Mouse (Mus musculus): ENCODE results near the gene Mrpl58. TPM values are rescaled to one million over a fixed set of nuclear protein-coding genes. Genes with fewer than 3 reads are reported as not detected.

The Mrpl58 gene
- polyA plus RNA-seq, 1 experiment = not detected

GRCm38 (mm10) chr11:115419531-115420237, 16.1 kb downstream of the Mrpl58 start, which contains the start of the genes Atp5h and Kctd2:
TSS of gene Atp5h (minus strand) at chr11:115419962.
TSS of gene Kctd2 (plus strand) at chr11:115420128.
- Histone ChIP-seq H3K4me3 (ENCODE audit: insufficient read depth, low read depth, low read length) (peak within 1 kb of the TSS; percentile 90), H3K27ac (ENCODE audit: insufficient read depth, low read depth, low read length) (peak within 1 kb of the TSS; percentile 72), H3K4me1 (ENCODE audit: control insufficient read depth, insufficient read depth, low read length) (peaks cover 12% of the 10 kb centered on the region)
- no peak for TF ChIP-seq CTCF (IDR thresholded peaks at IDR 0.05; ENCODE audit: insufficient read depth, low read depth, low read length)
- peak; percentile 81 for TF ChIP-seq POLR2A (IDR thresholded peaks at IDR 0.05; ENCODE audit: insufficient read depth, low read depth, low read length)
- under 1% methylated on average over 56 of the region's 56 CpGs for WGBS

DNA sequence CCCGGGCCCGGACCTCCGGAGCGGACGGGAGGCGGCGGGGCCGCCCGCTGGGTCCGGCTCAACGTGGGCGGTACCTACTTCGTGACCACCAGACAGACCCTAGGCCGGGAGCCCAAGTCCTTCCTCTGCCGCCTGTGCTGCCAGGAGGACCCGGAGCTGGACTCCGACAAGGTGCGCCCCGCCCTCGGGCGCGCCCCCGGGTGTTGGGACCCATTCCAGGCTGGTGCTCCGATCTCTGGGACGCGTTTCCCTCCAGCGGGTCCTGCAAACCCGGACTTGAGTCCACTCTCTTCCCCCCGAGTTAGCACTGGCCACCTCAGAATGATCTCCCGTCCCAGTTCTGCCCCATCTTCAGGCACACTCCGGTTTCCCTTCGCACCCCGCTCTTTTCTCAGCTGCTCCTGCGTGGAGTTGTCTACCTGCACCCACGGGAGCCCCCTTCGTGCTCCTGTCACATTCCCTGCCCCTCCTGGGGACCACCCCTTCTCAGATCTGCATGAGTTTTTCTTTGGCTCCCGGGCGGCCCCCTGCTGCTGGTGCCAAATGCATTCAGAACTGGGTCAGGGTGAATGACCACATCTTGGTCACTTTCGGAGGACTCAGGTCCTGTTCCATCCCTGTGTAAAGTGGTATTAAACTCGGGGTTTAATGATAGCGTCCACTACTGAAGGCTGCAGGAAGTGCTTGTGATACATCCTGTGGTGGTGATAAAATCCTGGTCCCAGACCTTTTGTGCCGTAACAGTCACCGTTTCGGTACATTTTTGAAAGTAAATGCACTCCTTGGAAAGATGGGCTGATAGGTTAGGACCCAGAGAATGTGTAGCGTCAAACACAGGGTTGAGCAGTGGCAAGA, 17.0 kb downstream of the Mrpl58 start:
- no peak for TF ChIP-seq POLR2A (IDR thresholded peaks at IDR 0.05; ENCODE audit: insufficient read depth, low read depth, low read length)
- TF ChIP-seq CTCF (IDR thresholded peaks at IDR 0.05; ENCODE audit: insufficient read depth, low read depth, low read length) = no peak
- WGBS = 1% methylated on average over 45 of the region's 45 CpGs

DNA sequence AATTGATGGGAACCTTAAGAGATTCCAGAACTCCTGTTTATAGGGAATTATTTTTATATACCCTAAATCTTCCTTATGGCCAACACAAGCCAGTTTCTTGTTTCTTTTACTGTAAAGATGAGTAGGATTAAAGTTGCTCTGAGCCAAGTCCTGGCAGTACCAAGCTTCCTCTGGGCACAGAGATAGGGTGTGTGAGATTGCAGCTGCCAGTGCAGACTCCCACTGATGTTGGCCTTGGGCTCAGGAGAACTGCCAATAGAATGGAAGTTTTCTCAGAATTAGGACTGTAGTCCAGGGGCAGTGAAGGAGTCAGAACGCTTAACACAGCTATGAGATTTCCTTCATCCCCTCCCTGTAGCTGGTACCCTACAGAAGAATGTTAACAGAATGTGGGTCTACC, 17.8 kb downstream of the Mrpl58 start:
- no peak overlapping the region for H3K4me3 ChIP-seq (ENCODE audit: insufficient read depth, low read depth, low read length)
- H3K27ac ChIP-seq (ENCODE audit: insufficient read depth, low read depth, low read length) = no peak overlapping the region
- 20% methylated on average over 1 of the region's 1 CpGs for WGBS
- TF ChIP-seq POLR2A (IDR thresholded peaks at IDR 0.05; ENCODE audit: insufficient read depth, low read depth, low read length) = no peak
- H3K4me1 ChIP-seq (ENCODE audit: control insufficient read depth, insufficient read depth, low read length) = peaks cover 12% of the 10 kb centered on the region

More for the DNA sequence above, 17.0 kb downstream of the Mrpl58 start:
- H3K4me3 ChIP-seq (ENCODE audit: insufficient read depth, low read depth, low read length) = peak overlapping the region; percentile 90
- H3K27ac ChIP-seq (ENCODE audit: insufficient read depth, low read depth, low read length) = no peak overlapping the region; the same call in 1 of the 2 replicates
- H3K4me1 ChIP-seq (ENCODE audit: control insufficient read depth, insufficient read depth, low read length) = peaks cover 12% of the 10 kb centered on the region

- TF ChIP-seq POLR2A (IDR thresholded peaks at IDR 0.05; ENCODE audit: insufficient read depth, low read depth, low read length) (no peak), CTCF (IDR thresholded peaks at IDR 0.05; ENCODE audit: insufficient read depth, low read depth, low read length) (no peak)
These were observed 18.4 kb downstream of the Mrpl58 start for GRCm38 (mm10) chr11:115421972-115422371.

GRCm38 (mm10) chr11:115423091-115423490, 19.5 kb downstream of the Mrpl58 start:
- WGBS = 86% methylated on average over 3 of the region's 3 CpGs
- TF ChIP-seq POLR2A (IDR thresholded peaks at IDR 0.05; ENCODE audit: insufficient read depth, low read depth, low read length) (no peak), CTCF (IDR thresholded peaks at IDR 0.05; ENCODE audit: insufficient read depth, low read depth, low read length) (no peak)
- peaks cover 21% of the 10 kb centered on the region for H3K4me1 ChIP-seq (ENCODE audit: control insufficient read depth, insufficient read depth, low read length)

More at GRCm38 (mm10) chr11:115421972-115422371, 18.4 kb downstream of the Mrpl58 start:
- 89% methylated on average over 16 of the region's 16 CpGs for WGBS
- peaks cover 12% of the 10 kb centered on the region for H3K4me1 ChIP-seq (ENCODE audit: control insufficient read depth, insufficient read depth, low read length)
- H3K27ac ChIP-seq (ENCODE audit: insufficient read depth, low read depth, low read length) = no peak overlapping the region
- no peak overlapping the region for H3K4me3 ChIP-seq (ENCODE audit: insufficient read depth, low read depth, low read length)

DNA sequence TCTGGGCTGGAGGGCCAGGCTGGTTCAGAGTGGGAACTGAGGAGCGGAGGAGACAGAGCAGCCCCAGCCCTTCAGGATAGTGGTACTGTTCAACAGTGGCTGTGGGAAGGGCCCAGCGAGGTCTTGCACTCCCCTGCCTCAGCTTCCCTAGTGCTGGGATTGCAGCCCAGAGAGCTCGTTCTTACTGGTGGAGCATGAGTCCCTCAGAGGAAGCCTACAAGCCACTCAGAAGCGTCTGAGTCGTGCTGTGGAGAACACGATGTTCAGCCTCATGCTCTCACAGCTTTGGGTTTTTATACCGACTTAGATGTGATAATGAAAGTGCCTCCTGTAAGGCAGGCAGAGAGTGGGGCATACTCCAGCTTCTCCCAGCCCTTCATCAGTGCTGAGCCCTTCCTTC, 21.1 kb downstream of the Mrpl58 start:
- Histone ChIP-seq H3K4me1 (ENCODE audit: control insufficient read depth, insufficient read depth, low read length) (peaks cover 18% of the 10 kb centered on the region), H3K27ac (ENCODE audit: insufficient read depth, low read depth, low read length) (no peak overlapping the region), H3K4me3 (ENCODE audit: insufficient read depth, low read depth, low read length) (no peak overlapping the region)
- WGBS = 90% methylated on average over 7 of the region's 7 CpGs
- TF ChIP-seq CTCF (IDR thresholded peaks at IDR 0.05; ENCODE audit: insufficient read depth, low read depth, low read length) (no peak), POLR2A (IDR thresholded peaks at IDR 0.05; ENCODE audit: insufficient read depth, low read depth, low read length) (no peak)

More at GRCm38 (mm10) chr11:115423091-115423490, 19.5 kb downstream of the Mrpl58 start:
- Histone ChIP-seq H3K4me3 (ENCODE audit: insufficient read depth, low read depth, low read length) (no peak overlapping the region), H3K27ac (ENCODE audit: insufficient read depth, low read depth, low read length) (no peak overlapping the region)

DNA sequence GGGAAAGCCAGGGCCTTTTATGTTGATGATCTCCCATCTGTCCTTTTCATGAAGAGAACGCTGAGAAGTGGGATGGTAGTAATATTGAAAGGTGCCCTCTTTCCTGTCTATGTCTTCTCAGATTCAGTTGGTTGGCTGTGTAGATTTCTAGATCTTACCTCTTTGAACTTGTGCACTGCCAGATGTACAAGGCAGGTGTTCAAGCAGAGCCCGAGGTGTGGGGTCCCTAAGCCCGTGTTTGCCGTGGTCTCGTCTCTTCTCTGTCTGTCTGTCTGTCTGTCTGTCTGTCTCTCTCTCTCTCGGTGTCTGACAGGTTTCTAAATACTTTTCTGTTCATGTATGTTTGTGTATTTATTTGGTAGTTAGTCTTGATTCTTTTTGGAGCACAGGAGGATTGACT, 22.1 kb downstream of the Mrpl58 start:
- no peak overlapping the region for H3K4me3 ChIP-seq (ENCODE audit: insufficient read depth, low read depth, low read length)
- H3K27ac ChIP-seq (ENCODE audit: insufficient read depth, low read depth, low read length) = no peak overlapping the region
- WGBS = 92% methylated on average over 6 of the region's 6 CpGs
- TF ChIP-seq POLR2A (IDR thresholded peaks at IDR 0.05; ENCODE audit: insufficient read depth, low read depth, low read length) = no peak
- no peak for TF ChIP-seq CTCF (IDR thresholded peaks at IDR 0.05; ENCODE audit: insufficient read depth, low read depth, low read length)
- peaks cover 17% of the 10 kb centered on the region for H3K4me1 ChIP-seq (ENCODE audit: control insufficient read depth, insufficient read depth, low read length)

- Histone ChIP-seq H3K4me3 (ENCODE audit: insufficient read depth, low read depth, low read length) (peak overlapping the region; percentile 31), H3K4me1 (ENCODE audit: control insufficient read depth, insufficient read depth, low read length) (peaks cover 9% of the 10 kb centered on the region), H3K27ac (ENCODE audit: insufficient read depth, low read depth, low read length) (peak overlapping the region; percentile 26; the same call in 1 of the 2 replicates)
- TF ChIP-seq POLR2A (IDR thresholded peaks at IDR 0.05; ENCODE audit: insufficient read depth, low read depth, low read length) (0 out of 2 replicates have a peak, but pooled peaks have one; percentile 7), CTCF (IDR thresholded peaks at IDR 0.05; ENCODE audit: insufficient read depth, low read depth, low read length) (peak; percentile 55)
- 26% methylated on average over 20 of the region's 20 CpGs for WGBS
These were observed 24.2 kb downstream of the Mrpl58 start for GRCm38 (mm10) chr11:115427482-115428331.
